Mouse (Mus musculus) thymus, adult 2 months (tissue): ENCODE results near the gene Cldn11. TPM values are rescaled to one million over a fixed set of nuclear protein-coding genes. Genes with fewer than 3 reads are reported as not detected.

Experiments used
- DNase-seq: peaks from one replicate; pipeline ENCODE4 v3.0.0; 2021
- H3K27ac ChIP-seq: fragments of 200-500 bp; 2 replicates; pipeline ENCODE4 v1.5.1; 2012; ENCODE audit warnings: low read length, control low read depth; ENCODE audit not compliant: control insufficient read depth, insufficient read depth
- H3K27me3 ChIP-seq: fragments of 200-500 bp; 2 replicates; pipeline ENCODE4 v1.6.1; 2012; ENCODE audit warnings: mild to moderate bottlenecking, low read length, moderate library complexity, mixed read lengths; ENCODE audit not compliant: control insufficient read depth, insufficient read depth
- H3K36me3 ChIP-seq: fragments of 200-500 bp; 2 replicates; pipeline ENCODE4 v1.6.1; 2012; ENCODE audit warnings: mild to moderate bottlenecking, low read length, moderate library complexity; ENCODE audit not compliant: control insufficient read depth, insufficient read depth
- H3K4me1 ChIP-seq: fragments of 200-500 bp; replicated peaks from 2 replicates; pipeline ENCODE4 v1.6.1; 2012; ENCODE audit warnings: low read length; ENCODE audit not compliant: control insufficient read depth, insufficient read depth
- H3K4me3 ChIP-seq: fragments of 200-500 bp; 2 replicates; pipeline ENCODE4 v1.5.1; 2012; ENCODE audit warnings: mild to moderate bottlenecking, low read length, control low read depth, moderate library complexity; ENCODE audit not compliant: control insufficient read depth, insufficient read depth
- CTCF ChIP-seq: fragments of 200-500 bp; IDR thresholded peaks from 2 replicates; pipeline ENCODE4 v1.5.1; 2012; ENCODE audit warnings: mild to moderate bottlenecking, control low read depth, low read length, moderate library complexity, borderline replicate concordance; ENCODE audit not compliant: control insufficient read depth, poor library complexity, insufficient read depth; ENCODE audit errors: extremely low read depth
- POLR2A ChIP-seq: fragments of 200-500 bp; IDR thresholded peaks from 2 replicates; pipeline ENCODE4 v1.6.1; 2012; ENCODE audit warnings: mild to moderate bottlenecking, low read length, control low read depth, moderate library complexity; ENCODE audit not compliant: control insufficient read depth, poor library complexity, insufficient read depth; ENCODE audit errors: extremely low read depth
- WGBS: fragments of 180-500 bp; shearing (Covaris S2); methylation state at CpG from one replicate; pipeline ENCODE4 v1.1.7; 2018; 5-methylcytosine and 5-hydroxymethylcytosine counted together
- polyA plus RNA-seq: library from polyadenylated mRNA; depleted of rRNA; stranded (reverse); fragments of >200 nt; gene quantifications from 2 replicates; pipeline ENCODE4 v1.2.3, GENCODE M21; 2012

Gene Cldn11
- polyA plus RNA-seq, 1 experiment = 1.5 TPM

- no peaks in the 10 kb centered on the region for H3K4me1 ChIP-seq
- no peak for TF ChIP-seq POLR2A
- no peak for TF ChIP-seq CTCF
- 93% methylated on average over 3 of the region's 3 CpGs for WGBS
- no peak overlapping the region for H3K27ac ChIP-seq
- DNase-seq = no peak
- H3K27me3 ChIP-seq = no peaks in the 10 kb centered on the region
- H3K4me3 ChIP-seq = no peak overlapping the region
- H3K36me3 ChIP-seq = no peaks in the 10 kb centered on the region
These were observed 6.4 kb downstream of the Cldn11 start for GRCm38 (mm10) chr3:31156126-31156525.

- Histone ChIP-seq H3K4me3 (no peak overlapping the region), H3K4me1 (no peaks in the 10 kb centered on the region), H3K36me3 (no peaks in the 10 kb centered on the region), H3K27ac (no peak overlapping the region), H3K27me3 (no peaks in the 10 kb centered on the region)
- TF ChIP-seq POLR2A (no peak), CTCF (no peak)
- DNase-seq = no peak
- 79% methylated on average over 15 of the region's 15 CpGs for WGBS
These were observed 8.1 kb downstream of the Cldn11 start for GRCm38 (mm10) chr3:31157776-31158175.

GRCm38 (mm10) chr3:31160046-31160445 lies 10.3 kb downstream of the Cldn11 start:
- Histone ChIP-seq H3K36me3 (no peaks in the 10 kb centered on the region), H3K4me3 (no peak overlapping the region), H3K27me3 (no peaks in the 10 kb centered on the region), H3K4me1 (no peaks in the 10 kb centered on the region), H3K27ac (no peak overlapping the region)
- TF ChIP-seq CTCF (no peak), POLR2A (no peak)
- WGBS = 46% methylated on average over 10 of the region's 10 CpGs
- DNase-seq = no peak

- no peaks in the 10 kb centered on the region for H3K27me3 ChIP-seq
- TF ChIP-seq CTCF (no peak), POLR2A (no peak)
- DNase-seq = no peak
- H3K27ac ChIP-seq = no peak overlapping the region
- H3K4me1 ChIP-seq = no peaks in the 10 kb centered on the region
- H3K36me3 ChIP-seq = no peaks in the 10 kb centered on the region
- 69% methylated on average over 6 of the region's 6 CpGs for WGBS
- no peak overlapping the region for H3K4me3 ChIP-seq
These were observed 11.6 kb downstream of the Cldn11 start for GRCm38 (mm10) chr3:31161336-31161735.

GRCm38 (mm10) chr3:31162860-31163259 lies 13.1 kb downstream of the Cldn11 start:
- WGBS = 93% methylated on average over 14 of the region's 14 CpGs
- no peak for DNase-seq
- Histone ChIP-seq H3K4me1 (no peaks in the 10 kb centered on the region), H3K36me3 (no peaks in the 10 kb centered on the region), H3K4me3 (no peak overlapping the region), H3K27ac (no peak overlapping the region), H3K27me3 (no peaks in the 10 kb centered on the region)
- TF ChIP-seq CTCF = no peak
- TF ChIP-seq POLR2A = no peak

GRCm38 (mm10) chr3:31165803-31166202 lies 16.1 kb downstream of the Cldn11 start:
- Histone ChIP-seq H3K4me3 (no peak overlapping the region), H3K27me3 (no peaks in the 10 kb centered on the region), H3K27ac (no peak overlapping the region), H3K36me3 (no peaks in the 10 kb centered on the region), H3K4me1 (no peaks in the 10 kb centered on the region)
- TF ChIP-seq POLR2A = no peak
- TF ChIP-seq CTCF = no peak
- WGBS = 88% methylated on average over 3 of the region's 3 CpGs
- DNase-seq = no peak

- no peaks in the 10 kb centered on the region for H3K4me1 ChIP-seq
- no peaks in the 10 kb centered on the region for H3K27me3 ChIP-seq
- no peak for DNase-seq
- no peak overlapping the region for H3K4me3 ChIP-seq
- TF ChIP-seq POLR2A = no peak
- no peak for TF ChIP-seq CTCF
- no peaks in the 10 kb centered on the region for H3K36me3 ChIP-seq
- no peak overlapping the region for H3K27ac ChIP-seq
- 86% methylated on average over 12 of the region's 12 CpGs for WGBS
These were observed 16.7 kb downstream of the Cldn11 start for GRCm38 (mm10) chr3:31166365-31166871.
